Mouse (Mus musculus) C3H10T1/2 (cell line): ENCODE data around the gene Hist1h4h. TPM values are rescaled to one million over a fixed set of nuclear protein-coding genes. Genes with fewer than 3 reads are reported as not detected.

Source experiments
- polyA plus RNA-seq, 2 experiments: library from polyadenylated mRNA; unstranded; fragments of >200 nt; fragmentation: generic; extraction: Trizol; gene quantifications; one replicate each; pipeline ENCODE4 v1.2.1; 2012; ENCODE audit warnings: missing spikeins in 2 of 2

Hist1h4h gene
- 10 to 100 TPM; 21.7 to 26.9 TPM for polyA plus RNA-seq

DNA sequence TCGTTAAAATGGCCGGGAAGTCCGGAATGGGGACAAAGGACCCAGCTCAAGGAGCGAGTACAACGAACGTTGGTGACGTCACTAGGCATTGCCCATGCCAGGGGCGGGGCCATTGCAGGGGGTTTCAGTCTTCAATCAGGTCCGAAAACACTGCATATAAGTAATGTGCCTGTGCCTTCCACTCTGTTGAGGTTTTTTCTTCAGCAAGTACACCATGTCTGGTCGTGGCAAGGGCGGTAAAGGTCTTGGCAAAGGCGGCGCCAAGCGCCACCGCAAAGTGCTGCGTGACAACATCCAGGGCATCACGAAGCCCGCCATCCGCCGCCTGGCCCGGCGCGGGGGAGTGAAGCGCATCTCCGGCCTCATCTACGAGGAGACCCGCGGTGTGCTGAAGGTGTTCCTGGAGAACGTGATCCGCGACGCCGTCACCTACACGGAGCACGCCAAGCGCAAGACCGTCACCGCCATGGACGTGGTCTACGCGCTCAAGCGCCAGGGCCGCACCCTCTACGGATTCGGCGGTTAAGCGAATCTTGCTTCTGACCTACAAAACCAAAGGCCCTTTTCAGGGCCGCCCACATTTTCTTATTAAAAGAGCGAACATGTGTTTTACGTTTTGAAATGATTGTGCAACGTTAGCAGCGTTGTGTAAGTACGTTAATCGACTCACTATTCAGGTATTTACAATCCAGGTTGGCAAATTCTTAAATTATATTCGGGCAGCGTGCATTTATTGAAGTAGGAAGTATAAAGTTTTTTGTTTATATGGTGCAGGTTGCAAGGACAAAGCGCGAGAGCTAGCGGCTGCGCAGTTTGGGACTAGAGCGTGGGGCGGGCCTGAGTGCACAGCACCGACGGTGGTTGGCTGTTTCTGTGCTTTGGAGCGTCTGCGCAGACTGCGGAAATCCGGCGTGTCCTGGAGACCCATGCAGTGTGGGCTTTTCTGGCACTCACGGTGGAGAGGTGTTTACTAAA is at the start of gene Hist1h4h:
TSS of gene Hist1h4h (plus strand) at position 150 of the 975 bp plus-strand sequence.

DNA sequence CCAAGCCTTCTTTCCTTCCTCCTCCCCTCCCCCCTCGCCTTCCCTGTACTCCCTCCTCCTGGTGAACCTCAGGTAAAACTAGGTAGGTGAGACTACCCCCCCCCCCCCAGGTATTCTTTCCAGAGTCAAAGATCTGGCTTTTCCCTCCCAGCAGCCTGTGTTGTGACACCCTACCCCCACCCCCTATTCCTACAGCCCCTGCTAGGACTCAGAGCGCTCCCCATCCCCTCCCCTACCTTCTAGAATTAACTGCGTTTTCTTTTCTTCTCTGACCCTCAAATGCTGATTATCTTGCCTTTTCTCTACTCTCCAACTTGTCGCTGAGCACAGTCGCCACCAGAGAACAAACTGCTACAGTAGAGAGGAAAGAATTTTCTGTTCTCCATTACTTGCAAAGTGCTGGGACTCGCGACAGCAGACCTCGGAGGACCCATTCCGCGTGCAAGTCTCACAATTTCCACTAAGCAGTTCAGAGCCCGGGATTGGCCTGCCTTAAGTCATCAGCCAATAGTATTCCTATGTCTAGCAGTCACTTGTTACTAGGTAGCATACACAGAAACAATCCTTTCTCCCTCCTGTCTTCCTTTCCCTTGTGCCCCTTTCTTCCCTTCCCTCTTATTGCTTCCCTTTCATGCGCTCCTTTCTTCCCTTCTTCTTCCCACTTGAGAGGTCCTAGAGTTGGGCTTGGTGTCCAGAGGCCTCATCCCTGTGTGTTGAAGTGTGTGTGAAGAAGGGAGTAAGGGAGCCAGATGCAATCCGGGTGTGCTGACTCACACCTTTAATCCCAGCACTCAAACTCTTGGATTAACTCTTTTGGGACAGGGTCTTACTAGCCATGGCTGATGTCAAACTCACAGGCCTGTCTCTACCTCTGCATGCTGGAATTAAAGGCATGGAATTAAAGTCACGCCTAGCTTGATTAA is 42.2 kb upstream of the Hist1h4h start, which contains the start of gene Btn2a2:
TSS of gene Btn2a2 (minus strand) at position 458 of the 923 bp plus-strand sequence.

DNA sequence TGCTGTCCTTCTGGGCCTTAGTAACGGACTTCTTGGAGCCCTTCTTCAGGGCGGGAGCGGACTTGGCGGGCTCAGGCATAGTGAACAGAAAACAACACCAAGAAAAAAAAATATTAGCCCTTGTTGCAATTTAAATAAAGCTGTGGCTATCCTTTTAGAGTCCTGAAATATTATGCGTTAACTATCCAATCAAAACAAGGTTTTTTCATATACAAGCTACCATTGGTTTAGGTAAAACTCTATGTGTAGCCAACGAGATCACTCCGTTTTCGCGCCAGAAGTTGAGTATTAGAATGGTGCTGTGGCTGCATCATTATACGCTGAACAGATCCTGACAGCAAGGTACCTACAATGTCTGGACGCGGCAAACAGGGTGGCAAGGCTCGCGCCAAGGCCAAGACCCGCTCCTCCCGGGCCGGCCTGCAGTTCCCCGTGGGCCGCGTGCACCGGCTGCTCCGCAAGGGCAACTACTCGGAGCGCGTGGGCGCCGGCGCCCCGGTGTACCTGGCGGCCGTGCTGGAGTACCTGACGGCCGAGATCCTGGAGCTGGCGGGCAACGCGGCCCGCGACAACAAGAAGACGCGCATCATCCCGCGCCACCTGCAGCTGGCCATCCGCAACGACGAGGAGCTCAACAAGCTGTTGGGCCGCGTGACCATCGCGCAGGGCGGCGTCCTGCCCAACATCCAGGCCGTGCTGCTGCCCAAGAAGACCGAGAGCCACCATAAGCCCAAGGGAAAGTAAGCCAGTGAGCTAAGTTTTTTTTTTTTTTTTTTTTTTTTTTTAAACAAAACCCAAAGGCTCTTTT is 2.9 kb downstream of the Hist1h4h start, which contains the start of gene Hist1h2af:
TSS of gene Hist1h2af (plus strand) at position 347 of the 808 bp plus-strand sequence.

DNA sequence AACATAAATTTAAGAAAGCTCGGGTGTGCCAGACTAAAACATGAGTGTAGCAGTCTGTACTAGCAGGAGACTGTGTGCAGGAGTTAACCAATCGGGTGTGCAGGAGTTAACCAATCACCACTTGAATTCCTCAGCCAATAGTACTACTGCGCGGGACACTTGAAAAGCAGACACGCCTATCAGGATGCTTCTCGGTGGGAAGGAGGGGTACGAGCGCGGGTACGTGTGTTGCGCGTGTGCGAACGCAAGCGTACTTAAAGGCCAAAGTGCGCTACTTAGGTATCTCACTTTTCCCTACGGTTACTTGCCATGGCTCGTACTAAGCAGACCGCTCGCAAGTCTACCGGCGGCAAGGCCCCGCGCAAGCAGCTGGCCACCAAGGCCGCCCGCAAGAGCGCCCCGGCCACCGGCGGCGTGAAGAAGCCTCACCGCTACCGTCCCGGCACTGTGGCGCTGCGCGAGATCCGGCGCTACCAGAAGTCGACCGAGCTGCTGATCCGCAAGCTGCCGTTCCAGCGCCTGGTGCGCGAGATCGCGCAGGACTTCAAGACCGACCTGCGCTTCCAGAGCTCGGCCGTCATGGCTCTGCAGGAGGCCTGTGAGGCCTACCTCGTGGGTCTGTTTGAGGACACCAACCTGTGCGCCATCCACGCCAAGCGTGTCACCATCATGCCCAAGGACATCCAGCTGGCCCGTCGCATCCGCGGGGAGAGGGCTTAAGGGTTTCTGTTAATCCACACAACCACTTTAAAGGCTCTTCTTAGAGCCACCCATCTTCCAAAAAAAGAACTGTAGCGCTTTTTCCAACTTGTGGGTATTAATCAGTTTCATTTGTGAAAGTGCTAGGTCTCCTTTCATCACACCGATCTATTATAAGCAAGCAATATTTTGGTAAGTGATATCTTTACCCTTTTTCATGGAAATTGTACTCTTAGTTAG is 4.6 kb downstream of the Hist1h4h start, which contains the start of gene Hist1h3g:
TSS of gene Hist1h3g (plus strand) at position 286 of the 939 bp plus-strand sequence.

DNA sequence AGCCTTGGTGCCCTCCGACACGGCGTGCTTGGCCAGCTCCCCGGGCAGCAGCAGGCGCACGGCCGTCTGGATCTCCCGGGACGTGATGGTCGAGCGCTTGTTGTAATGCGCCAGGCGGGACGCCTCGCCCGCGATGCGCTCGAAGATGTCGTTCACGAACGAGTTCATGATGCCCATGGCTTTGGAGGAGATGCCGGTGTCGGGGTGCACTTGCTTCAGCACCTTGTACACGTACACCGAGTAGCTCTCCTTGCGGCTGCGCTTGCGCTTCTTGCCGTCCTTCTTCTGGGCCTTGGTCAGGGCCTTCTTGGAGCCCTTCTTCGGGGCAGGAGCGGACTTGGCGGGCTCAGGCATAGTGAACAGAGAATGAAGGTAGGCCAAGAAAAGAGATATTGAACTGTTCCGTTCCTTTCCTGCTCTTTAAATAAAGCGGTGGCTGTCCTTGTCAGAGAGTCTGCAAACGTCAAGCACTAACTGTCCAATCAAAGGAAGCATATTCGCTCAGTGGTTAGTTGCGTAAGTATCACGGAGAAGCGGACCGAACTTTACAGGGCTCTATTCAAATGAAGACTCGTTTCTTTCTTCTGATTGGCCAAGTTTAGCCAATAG is 12.3 kb downstream of the Hist1h4h start, which contains the start of gene Hist1h2bh:
TSS of gene Hist1h2bh (minus strand) at position 394 of the 609 bp plus-strand sequence.

DNA sequence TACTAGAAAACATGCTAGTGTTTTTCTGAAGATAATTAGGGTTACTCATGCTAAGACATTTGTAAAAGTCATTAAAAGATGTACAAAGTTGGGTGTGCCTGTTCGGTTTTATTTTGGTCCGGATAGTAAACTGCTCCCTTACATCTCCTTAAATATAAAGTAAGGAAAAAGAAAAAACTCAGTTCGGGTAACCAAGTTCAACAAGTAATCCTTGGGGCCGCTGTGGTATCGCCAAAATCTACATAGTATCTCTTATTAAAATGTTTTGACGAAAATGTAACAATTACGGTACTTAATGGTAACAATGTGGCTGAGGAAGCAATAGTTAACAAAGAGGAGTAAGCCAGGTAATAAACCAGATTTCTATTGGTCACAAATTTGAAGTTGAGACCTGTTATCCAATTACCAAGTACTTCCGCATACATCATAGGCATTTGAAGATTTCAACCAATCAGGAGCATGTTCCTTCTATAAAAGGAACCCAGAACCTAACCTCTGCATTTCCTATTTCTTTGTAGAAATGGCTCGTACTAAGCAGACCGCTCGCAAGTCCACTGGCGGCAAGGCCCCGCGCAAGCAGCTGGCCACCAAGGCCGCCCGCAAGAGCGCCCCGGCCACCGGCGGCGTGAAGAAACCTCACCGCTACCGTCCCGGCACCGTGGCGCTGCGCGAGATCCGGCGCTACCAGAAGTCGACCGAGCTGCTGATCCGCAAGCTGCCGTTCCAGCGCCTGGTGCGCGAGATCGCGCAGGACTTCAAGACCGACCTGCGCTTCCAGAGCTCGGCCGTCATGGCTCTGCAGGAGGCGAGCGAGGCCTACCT is 13.3 kb downstream of the Hist1h4h start, which contains the start of gene Hist1h3f:
TSS of gene Hist1h3f (plus strand) at position 88 of the 822 bp plus-strand sequence.

DNA sequence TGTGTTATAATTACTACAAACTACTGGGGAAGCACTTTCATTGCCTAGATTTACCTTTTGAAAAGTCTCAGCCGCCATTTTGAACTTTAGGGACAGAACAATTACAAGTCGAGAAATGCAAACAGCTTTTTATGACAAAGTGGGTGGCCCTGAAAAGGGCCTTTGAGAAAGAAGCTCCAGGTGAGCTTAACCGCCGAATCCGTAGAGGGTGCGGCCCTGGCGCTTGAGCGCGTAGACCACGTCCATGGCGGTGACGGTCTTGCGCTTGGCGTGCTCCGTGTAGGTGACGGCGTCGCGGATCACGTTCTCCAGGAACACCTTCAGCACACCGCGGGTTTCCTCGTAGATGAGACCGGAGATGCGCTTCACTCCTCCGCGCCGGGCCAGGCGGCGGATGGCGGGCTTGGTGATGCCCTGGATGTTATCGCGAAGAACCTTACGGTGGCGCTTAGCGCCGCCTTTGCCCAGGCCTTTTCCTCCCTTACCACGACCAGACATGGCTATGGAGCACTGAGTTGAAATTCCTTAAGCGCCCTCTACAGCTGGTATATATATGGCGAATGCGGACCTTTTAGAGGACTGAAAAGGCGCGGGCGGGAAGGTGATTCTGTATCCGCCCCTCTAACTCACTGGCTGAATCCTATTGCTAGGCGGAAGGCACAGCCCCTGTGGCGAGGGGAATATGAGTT is 20.4 kb downstream of the Hist1h4h start, which contains the start of gene Hist1h4f:
TSS of gene Hist1h4f (minus strand) at position 503 of the 689 bp plus-strand sequence.

DNA sequence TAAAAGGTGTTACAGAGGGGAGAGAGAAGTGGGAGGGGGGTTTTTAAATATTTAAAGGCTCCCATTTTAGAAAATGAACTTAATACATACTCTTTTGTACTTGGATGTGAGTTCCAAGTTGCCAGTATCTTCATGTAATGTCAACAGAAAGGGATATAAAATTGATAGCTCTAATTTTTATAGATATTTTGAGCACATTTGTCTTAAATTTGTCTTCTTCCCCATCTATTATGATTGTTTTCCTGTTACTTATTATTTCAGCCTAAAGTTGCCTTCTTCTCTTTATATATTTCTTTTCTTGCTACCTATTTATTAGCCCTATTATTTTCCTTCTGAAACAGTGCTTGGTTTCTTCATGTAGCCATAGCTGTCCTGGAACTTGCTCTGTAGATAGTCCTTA is 22.1 kb downstream of the Hist1h4h start, which contains the start of gene Hist1h1d:
TSS of gene Hist1h1d (plus strand) at position 301 of the 400 bp plus-strand sequence.

DNA sequence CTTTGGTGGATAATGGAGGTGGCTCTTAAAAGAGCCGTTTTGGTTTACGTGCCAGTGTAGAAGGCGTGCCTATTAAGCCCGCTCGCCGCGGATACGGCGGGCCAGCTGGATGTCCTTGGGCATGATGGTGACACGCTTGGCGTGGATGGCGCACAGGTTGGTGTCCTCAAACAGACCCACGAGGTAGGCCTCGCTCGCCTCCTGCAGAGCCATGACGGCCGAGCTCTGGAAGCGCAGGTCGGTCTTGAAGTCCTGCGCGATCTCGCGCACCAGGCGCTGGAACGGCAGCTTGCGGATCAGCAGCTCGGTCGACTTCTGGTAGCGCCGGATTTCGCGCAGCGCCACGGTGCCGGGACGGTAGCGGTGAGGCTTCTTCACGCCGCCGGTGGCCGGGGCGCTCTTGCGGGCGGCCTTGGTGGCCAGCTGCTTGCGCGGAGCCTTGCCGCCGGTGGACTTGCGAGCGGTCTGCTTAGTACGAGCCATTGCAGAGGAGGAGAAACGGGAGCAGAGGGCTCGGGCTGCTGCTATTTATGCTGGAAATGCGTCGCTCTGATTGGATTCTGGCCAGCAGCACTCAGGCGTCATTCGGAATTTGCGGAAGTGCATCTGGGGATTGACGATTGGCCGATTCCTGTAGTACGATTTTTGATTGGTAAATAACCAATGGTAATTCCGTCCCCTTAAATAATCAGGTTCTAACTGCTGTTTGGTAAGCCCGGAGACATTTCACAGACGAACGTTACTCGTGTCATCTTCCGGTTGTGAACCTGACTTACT is 31.2 kb downstream of the Hist1h4h start, which contains the start of gene Hist1h3e:
TSS of gene Hist1h3e (minus strand) at position 487 of the 777 bp plus-strand sequence.

DNA sequence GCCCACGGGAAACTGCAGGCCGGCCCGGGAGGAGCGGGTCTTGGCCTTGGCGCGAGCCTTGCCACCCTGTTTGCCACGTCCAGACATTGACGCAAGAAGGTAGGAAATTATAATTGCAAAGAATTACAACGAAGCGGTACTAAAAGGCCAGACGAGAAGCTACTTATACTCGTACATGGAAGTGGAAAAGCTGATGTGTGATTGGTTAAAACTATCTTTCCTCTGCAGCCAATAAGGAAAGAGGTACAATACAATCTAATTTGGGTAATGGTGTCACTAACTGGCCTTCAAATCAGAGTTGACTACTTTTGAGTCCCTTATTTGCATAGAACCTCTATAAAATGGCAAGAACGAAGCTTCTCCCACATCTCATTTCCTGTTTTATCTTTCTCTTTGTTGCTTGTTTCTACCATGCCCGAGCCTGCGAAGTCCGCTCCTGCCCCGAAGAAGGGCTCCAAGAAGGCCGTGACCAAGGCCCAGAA is 40.2 kb downstream of the Hist1h4h start, which contains the start of the genes Hist1h2ae and Hist1h2bg:
TSS of gene Hist1h2ae (minus strand) at position 199 of the 482 bp plus-strand sequence.
TSS of gene Hist1h2bg (plus strand) at position 375 of the 482 bp plus-strand sequence.

DNA sequence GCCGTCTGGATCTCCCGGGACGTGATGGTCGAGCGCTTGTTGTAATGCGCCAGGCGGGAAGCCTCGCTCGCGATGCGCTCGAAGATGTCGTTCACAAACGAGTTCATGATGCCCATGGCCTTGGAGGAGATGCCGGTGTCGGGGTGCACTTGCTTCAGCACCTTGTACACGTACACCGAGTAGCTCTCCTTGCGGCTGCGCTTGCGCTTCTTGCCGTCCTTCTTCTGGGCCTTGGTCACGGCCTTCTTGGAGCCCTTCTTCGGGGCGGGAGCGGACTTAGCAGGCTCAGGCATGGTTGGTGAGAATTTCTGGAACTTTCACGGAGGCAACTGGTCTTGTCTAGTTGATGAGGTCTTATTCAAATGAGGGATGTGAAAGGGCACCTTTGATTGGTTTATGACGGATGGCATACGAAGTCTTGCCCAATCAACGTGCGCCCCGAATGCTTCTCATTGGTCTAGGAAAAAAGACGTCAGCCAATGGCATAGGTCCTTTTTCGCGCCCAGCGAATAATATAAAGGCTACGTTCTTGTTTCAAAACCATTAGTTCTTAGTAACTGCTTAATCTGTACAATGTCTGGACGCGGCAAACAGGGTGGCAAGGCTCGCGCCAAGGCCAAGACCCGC is 43.2 kb downstream of the Hist1h4h start, which contains the start of the genes Hist1h2bf and Hist1h2ad:
TSS of gene Hist1h2bf (minus strand) at position 299 of the 627 bp plus-strand sequence.
TSS of gene Hist1h2ad (plus strand) at position 484 of the 627 bp plus-strand sequence.

DNA sequence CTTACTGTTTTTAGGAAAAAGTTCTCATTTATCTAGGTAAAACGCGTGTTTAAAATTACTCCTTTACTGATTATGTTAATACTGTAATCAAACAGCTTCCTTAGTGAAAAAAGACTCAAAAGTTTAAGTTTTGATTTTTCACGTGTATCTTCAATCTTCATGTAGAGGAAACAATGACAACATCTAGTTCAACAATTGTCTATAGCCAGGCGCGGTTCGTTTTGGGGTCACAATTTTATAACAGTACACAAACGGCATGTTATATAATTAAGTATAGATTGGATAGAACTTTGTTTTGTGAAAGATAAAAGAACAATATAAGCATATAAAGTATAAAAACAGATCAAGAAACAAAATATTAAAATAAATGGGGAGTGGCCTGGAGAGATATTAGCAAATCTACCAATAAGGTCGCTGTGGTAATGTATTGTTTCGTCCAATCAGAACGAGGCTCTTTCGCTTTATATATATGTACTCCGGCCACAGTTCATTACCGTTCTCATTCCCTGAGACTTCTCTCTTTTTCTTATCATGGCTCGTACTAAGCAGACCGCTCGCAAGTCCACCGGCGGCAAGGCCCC is 44.5 kb downstream of the Hist1h4h start, which contains the start of gene Hist1h3d:
TSS of gene Hist1h3d (plus strand) at position 493 of the 581 bp plus-strand sequence.

